Mouse (Mus musculus): ENCODE data around the gene Vbp1. TPM values are rescaled to one million over a fixed set of nuclear protein-coding genes. Genes with fewer than 3 reads are reported as not detected.
"Not testable (repeated sequence)": the region's sequence is repeated elsewhere in the genome, so short reads cannot be mapped to it uniquely, and the experiment has no call there.

Gene Vbp1
- 153 and 155 TPM in 2 replicates for polyA plus RNA-seq (2016; fragmentation: Nextera tagmentation; extraction: Ambion mirVana)

DNA sequence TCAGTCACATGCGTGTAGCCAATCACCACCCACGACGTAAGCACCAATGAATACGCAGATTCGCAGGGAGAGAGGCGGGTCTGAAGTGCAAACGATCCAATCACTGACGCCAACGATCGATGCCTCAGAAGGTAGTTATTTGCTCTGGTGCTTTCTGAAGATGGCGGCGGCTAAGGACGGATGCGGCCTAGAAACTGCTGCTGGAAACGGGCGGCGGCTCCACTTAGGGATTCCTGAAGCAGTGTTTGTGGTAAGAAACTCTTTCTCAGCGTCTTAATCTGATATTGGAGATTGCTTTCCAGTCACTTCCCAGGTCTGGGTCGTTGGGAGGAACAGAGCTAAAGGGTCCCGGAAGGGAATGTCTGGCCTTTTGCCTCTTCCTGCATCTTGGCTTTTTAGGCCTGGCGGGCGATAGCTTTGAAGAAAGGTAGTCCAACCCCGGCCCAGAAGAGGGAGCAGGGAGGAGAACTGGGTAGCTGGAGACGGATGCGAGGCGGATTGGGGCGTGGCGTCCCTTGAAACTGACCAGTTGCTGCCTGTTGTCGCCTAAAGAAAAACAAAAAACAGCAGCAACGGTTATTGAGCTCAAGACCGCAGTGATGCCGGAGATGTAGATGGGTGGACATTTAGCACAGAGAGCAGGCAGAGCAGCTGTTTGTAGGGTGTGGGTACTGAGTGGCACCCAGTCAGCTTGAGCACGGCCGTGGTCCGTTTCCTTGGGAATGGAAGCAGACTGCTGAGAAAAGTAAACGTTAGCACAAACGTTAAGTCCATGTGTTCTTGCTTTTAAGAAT is at the start of gene Vbp1:
Gene Vbp1, plus strand, starts transcription at position 121 of the 794 bp plus-strand sequence.
- Histone ChIP-seq H3K4me2 (replicated peaks) (peak within 1 kb of the TSS; percentile 24; the same call in 1 of the 2 replicates), H3K27ac (peak within 1 kb of the TSS; percentile 91), H3K4me1 (no peaks in the 10 kb centered on the region), H3K9ac (peak within 1 kb of the TSS; percentile 64), H3K36me3 (no peaks in the 10 kb centered on the region), H3K27me3 (no peaks in the 10 kb centered on the region), H3K4me3 (peak within 1 kb of the TSS; percentile 52), H3K9me3 (no peaks in the 10 kb centered on the region)
- peak; percentile 93 for ATAC-seq (ENCODE audit: insufficient number of reproducible peaks, insufficient read depth, low FRiP score, low TSS enrichment)
- WGBS, result 18% methylated on average over 37 of the region's 37 CpGs

DNA sequence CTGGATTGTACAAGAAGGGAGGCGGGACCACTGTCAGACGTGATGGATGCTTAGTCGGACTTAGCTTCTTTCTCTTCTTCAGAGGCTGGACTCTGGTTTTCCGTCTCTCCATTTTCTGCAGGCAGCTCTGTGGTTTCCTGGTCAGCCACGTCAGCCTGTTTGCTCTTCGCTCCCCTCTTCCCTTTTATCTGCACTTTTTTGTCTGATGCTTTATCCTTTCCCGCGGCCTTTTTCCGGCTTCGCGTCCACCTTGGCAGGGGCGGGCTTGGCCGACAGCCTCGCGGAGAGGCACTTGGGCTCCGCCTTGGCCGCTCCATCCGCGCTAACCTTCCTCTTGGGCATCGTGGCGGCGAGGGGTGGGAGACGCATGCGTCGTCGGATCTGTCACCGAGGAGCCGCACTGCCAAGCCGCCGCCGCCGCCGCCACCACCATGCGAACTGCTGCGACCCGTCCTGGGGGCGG is 38.9 kb upstream of the Vbp1 start:
- not testable (repeated sequence) for H3K27me3 ChIP-seq, H3K9me3 ChIP-seq, H3K27ac ChIP-seq, H3K4me1 ChIP-seq, H3K9ac ChIP-seq, H3K36me3 ChIP-seq
- peak overlapping the region; percentile 32 for H3K4me3 ChIP-seq
- ATAC-seq (ENCODE audit: insufficient number of reproducible peaks, insufficient read depth, low FRiP score, low TSS enrichment), result 0 out of 2 replicates have a peak, but pooled peaks have one; percentile 41
- peak overlapping the region; percentile 46 for H3K4me2 ChIP-seq (replicated peaks)
- 21% methylated on average over 37 of the region's 37 CpGs for WGBS

DNA sequence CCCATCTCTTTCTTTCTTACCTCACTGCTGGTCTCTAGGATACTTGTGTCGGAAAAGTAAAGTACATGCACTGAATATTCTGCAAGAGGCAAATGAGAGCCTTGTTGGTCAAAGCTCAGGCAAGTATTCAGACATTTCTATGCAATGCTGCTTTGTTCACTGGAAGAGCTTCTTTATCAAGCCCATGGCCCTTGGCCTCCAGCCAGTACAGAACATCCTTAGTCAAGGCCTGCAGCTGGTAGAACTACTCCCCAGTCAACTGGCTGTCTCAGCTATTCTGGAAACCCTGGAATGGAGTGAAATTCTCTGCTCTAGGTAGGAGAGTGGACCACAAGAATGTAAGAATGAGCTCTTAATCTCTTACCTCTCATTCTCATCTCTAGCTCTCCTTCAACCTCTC is 24.2 kb upstream of the Vbp1 start:
- Histone ChIP-seq H3K27me3 (no peaks in the 10 kb centered on the region), H3K4me2 (replicated peaks) (no peak overlapping the region), H3K27ac (no peak overlapping the region), H3K9ac (no peak overlapping the region), H3K36me3 (no peaks in the 10 kb centered on the region), H3K4me1 (no peaks in the 10 kb centered on the region), H3K9me3 (no peaks in the 10 kb centered on the region), H3K4me3 (no peak overlapping the region)
- 83% methylated on average over 1 of the region's 1 CpGs for WGBS
- no peak for ATAC-seq (ENCODE audit: insufficient number of reproducible peaks, insufficient read depth, low FRiP score, low TSS enrichment)

DNA sequence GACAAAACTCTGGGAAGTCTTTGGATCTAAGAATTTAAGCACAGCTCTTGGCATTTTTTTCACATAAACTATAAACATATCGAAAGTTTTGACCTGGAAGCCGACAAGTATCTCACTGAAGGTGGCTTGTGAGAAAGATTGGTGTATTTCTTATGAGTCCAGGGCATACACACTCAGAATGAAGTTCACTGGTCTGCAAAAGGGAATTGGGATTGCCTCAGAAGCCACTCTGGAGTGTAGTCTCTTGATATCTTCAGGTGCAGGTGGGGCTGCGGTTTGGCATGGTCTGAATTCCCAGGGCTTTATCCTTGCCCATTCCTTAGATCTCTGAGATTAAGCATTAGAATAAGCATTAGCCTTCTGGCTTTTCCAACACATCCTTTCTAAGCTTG is 316 bp upstream of the Vbp1 start:
- 0 out of 2 replicates have a peak overlapping the region, but pooled peaks have one; percentile 24 for H3K4me2 ChIP-seq (replicated peaks)
- no peak for ATAC-seq (ENCODE audit: insufficient number of reproducible peaks, insufficient read depth, low FRiP score, low TSS enrichment)
- H3K27me3 ChIP-seq, result no peaks in the 10 kb centered on the region
- no peaks in the 10 kb centered on the region for H3K36me3 ChIP-seq
- H3K9me3 ChIP-seq, result no peaks in the 10 kb centered on the region
- peak overlapping the region; percentile 52; the same call in 1 of the 2 replicates for H3K4me3 ChIP-seq
- H3K27ac ChIP-seq, result no peak overlapping the region
- 25% methylated on average over 3 of the region's 3 CpGs for WGBS
- H3K4me1 ChIP-seq, result no peaks in the 10 kb centered on the region
- no peak overlapping the region for H3K9ac ChIP-seq

DNA sequence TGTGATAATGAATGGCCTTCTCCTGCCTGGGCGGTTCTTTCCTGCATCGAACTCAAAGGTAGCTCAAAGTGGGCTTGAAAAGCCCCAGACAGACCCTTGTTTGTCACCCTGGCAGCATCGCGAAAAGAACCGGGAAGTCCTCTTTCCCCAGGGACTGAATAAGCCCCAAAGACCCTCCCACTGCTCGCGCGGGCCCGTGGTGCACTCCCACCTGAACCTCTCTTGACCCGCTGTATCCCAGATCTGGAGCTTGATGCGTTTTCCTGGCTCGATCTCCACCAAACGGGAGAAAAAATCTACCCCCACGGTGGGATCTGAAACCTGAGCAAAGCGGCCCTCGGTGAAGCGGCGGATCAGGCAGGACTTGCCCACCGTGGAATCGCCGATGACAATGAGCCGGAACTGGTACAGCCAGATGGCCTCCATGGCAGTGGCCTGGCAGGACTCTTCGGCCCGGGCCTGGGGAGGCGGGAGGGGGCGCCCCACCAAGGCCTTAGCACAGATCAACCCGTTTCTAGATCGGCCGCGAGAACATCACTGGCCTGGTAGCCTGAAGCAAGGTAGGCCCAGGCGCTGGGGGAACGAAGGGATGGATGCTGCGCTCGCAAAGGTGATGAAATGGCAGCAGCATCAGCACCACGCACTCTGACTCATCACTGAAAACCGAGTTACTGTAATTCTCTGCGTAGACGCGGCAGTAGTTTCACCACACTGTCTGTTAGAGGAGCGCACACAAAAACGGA is 63.7 kb downstream of the Vbp1 start, which contains the start of gene Rab39b:
Gene Rab39b, minus strand, starts transcription at position 650 of the 743 bp plus-strand sequence.
- H3K4me2 ChIP-seq (replicated peaks), result peak within 1 kb of the TSS; percentile 46
- no peaks in the 10 kb centered on the region for H3K27me3 ChIP-seq
- peak within 1 kb of the TSS; percentile 34 for H3K9ac ChIP-seq
- ATAC-seq (ENCODE audit: insufficient number of reproducible peaks, insufficient read depth, low FRiP score, low TSS enrichment), result peak; percentile 88
- no peaks in the 10 kb centered on the region for H3K4me1 ChIP-seq
- WGBS, result 20% methylated on average over 41 of the region's 41 CpGs
- no peaks in the 10 kb centered on the region for H3K36me3 ChIP-seq
- H3K9me3 ChIP-seq, result no peaks in the 10 kb centered on the region
- peak within 1 kb of the TSS; percentile 52 for H3K4me3 ChIP-seq
- peak within 1 kb of the TSS; percentile 23; the same call in 1 of the 2 replicates for H3K27ac ChIP-seq

DNA sequence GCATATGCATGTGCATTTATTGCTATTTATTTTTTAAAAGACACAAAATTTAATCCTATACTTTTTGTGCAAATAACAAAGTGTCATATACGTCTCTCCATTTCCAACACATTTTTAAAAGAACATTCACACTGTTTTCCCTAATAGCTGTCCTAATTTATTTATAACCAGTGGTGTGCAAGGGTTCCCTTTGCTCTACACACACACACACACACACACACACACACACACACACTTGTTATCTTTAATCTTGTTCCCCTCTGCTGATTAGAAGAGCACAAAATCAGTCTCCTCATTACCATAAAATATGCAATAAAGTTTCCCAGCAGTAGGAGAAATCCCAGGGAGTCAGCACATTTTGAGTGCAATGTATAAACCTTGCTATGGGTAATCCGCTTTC is 64.4 kb downstream of the Vbp1 start:
- H3K9ac ChIP-seq, result no peak overlapping the region
- H3K4me3 ChIP-seq, result no peak overlapping the region
- no peaks in the 10 kb centered on the region for H3K4me1 ChIP-seq
- H3K27me3 ChIP-seq, result no peaks in the 10 kb centered on the region
- WGBS, result 79% methylated on average over 2 of the region's 2 CpGs
- H3K36me3 ChIP-seq, result no peaks in the 10 kb centered on the region
- H3K4me2 ChIP-seq (replicated peaks), result no peak overlapping the region
- no peak overlapping the region for H3K27ac ChIP-seq
- H3K9me3 ChIP-seq, result no peaks in the 10 kb centered on the region
- ATAC-seq (ENCODE audit: insufficient number of reproducible peaks, insufficient read depth, low FRiP score, low TSS enrichment), result no peak

Other genes starting within 250 kb of the Vbp1 start
- 49.5 and 56.5 TPM in 2 replicates for gene Fundc2, start 131.9 kb upstream of the Vbp1 start, polyA plus RNA-seq (2016; fragmentation: Nextera tagmentation; extraction: Ambion mirVana)
- 2.0 and 2.2 TPM in 2 replicates for gene F8, start 131.7 kb upstream of the Vbp1 start, polyA plus RNA-seq (2016; fragmentation: Nextera tagmentation; extraction: Ambion mirVana)
- 26.9 and 27.2 TPM in 2 replicates for gene Cmc4, start 97.7 kb upstream of the Vbp1 start, polyA plus RNA-seq (2016; fragmentation: Nextera tagmentation; extraction: Ambion mirVana)
- gene Mtcp1, start 97.7 kb upstream of the Vbp1 start, polyA plus RNA-seq (2016; fragmentation: Nextera tagmentation; extraction: Ambion mirVana), result 13.8 and 14.3 TPM in 2 replicates
- gene Brcc3, start 97.7 kb upstream of the Vbp1 start, polyA plus RNA-seq (2016; fragmentation: Nextera tagmentation; extraction: Ambion mirVana), result 60.4 and 62.4 TPM in 2 replicates
- gene Rab39b, start 63.9 kb downstream of the Vbp1 start, polyA plus RNA-seq (2016; fragmentation: Nextera tagmentation; extraction: Ambion mirVana), result 6.6 and 6.9 TPM in 2 replicates